Mouse (Mus musculus): Measurements from ENCODE around the gene Gstm7. TPM values are rescaled to one million over a fixed set of nuclear protein-coding genes. Genes with fewer than 3 reads are reported as not detected.
"Not testable (repeated sequence)": the region's sequence is repeated elsewhere in the genome, so short reads cannot be mapped to it uniquely, and the experiment has no call there.

Gstm7 gene
- total RNA-seq, 1 experiment, result 1.6 TPM

GRCm38 (mm10) chr3:107900955-107901673, 30.5 kb downstream of the Gstm7 start:
- H3K4me3 ChIP-seq (ENCODE audit: insufficient read depth in 1 of 2, low read depth in 1 of 2, low read length in 2 of 2, poor library complexity in 1 of 2, severe bottlenecking in 1 of 2), result no peak overlapping the region
- in situ Hi-C loops (cut with MboI; ENCODE audit: low sequenced_read_pairs in 2 of 2, unreplicated experiment in 2 of 2), result no loop called here
- no peak overlapping the region for H3K9ac ChIP-seq (ENCODE audit: insufficient read depth, low read depth, low read length, poor library complexity, severe bottlenecking)
- H3K4me1 ChIP-seq (ENCODE audit: control insufficient read depth in 2 of 2, insufficient read depth in 2 of 2, low read length in 2 of 2, poor library complexity in 1 of 2), result peaks cover 0 to 4% of the 10 kb centered on the region in 2 experiments; a peak in 2 of 4 replicates
- no peaks in the 10 kb centered on the region for H3K9me3 ChIP-seq (ENCODE audit: control insufficient read depth, insufficient read depth, low read depth, low read length)
- no peak for DNase-seq (ENCODE audit: low read depth, low spot score)
- H3K36me3 ChIP-seq (ENCODE audit: control insufficient read depth, insufficient read depth, low read length, poor library complexity, severe bottlenecking), result no peaks in the 10 kb centered on the region
- H3K27ac ChIP-seq (ENCODE audit: insufficient read depth, low read depth, low read length, poor library complexity, severe bottlenecking), result no peak overlapping the region
- TF ChIP-seq MAFK (IDR thresholded peaks at IDR 0.05; ENCODE audit: insufficient read depth, low read depth, low read length), result no peak
- no peak for TF ChIP-seq CHD2 (IDR thresholded peaks at IDR 0.05; ENCODE audit: low read depth, low read length)
- no peak for TF ChIP-seq ZNF384 (IDR thresholded peaks at IDR 0.05; ENCODE audit: low read depth, low read length)
- no peak for TF ChIP-seq HCFC1 (IDR thresholded peaks at IDR 0.05; ENCODE audit: borderline replicate concordance, insufficient read depth, low read length)
- no peak for TF ChIP-seq ZC3H11A (IDR thresholded peaks at IDR 0.05; ENCODE audit: borderline replicate concordance, low read depth, low read length)

GRCm38 (mm10) chr3:107898691-107899090, 32.9 kb downstream of the Gstm7 start:
- DNase-seq (ENCODE audit: low read depth, low spot score), result no peak
- in situ Hi-C loops (cut with MboI; ENCODE audit: low sequenced_read_pairs in 2 of 2, unreplicated experiment in 2 of 2), result no loop called here
- H3K27ac ChIP-seq (ENCODE audit: insufficient read depth, low read depth, low read length, poor library complexity, severe bottlenecking), result no peak overlapping the region
- no peaks in the 10 kb centered on the region; a peak in 1 of 4 replicates for H3K4me1 ChIP-seq (ENCODE audit: control insufficient read depth in 2 of 2, insufficient read depth in 2 of 2, low read length in 2 of 2, poor library complexity in 1 of 2)
- no peak overlapping the region for H3K4me3 ChIP-seq (ENCODE audit: insufficient read depth in 1 of 2, low read depth in 1 of 2, low read length in 2 of 2, poor library complexity in 1 of 2, severe bottlenecking in 1 of 2)
- H3K9ac ChIP-seq (ENCODE audit: insufficient read depth, low read depth, low read length, poor library complexity, severe bottlenecking), result no peak overlapping the region
- no peaks in the 10 kb centered on the region for H3K36me3 ChIP-seq (ENCODE audit: control insufficient read depth, insufficient read depth, low read length, poor library complexity, severe bottlenecking)
- no peak for TF ChIP-seq ZNF384 (IDR thresholded peaks at IDR 0.05; ENCODE audit: low read depth, low read length)
- no peak for TF ChIP-seq ZC3H11A (IDR thresholded peaks at IDR 0.05; ENCODE audit: borderline replicate concordance, low read depth, low read length)
- no peak for TF ChIP-seq HCFC1 (IDR thresholded peaks at IDR 0.05; ENCODE audit: borderline replicate concordance, insufficient read depth, low read length)
- no peaks in the 10 kb centered on the region for H3K9me3 ChIP-seq (ENCODE audit: control insufficient read depth, insufficient read depth, low read depth, low read length)

GRCm38 (mm10) chr3:107895720-107896569, 35.7 kb downstream of the Gstm7 start, which contains the start of gene Gstm5:
Gene Gstm5 (plus strand): TSS chr3:107895821.
- in situ Hi-C loops (cut with MboI; ENCODE audit: low sequenced_read_pairs in 2 of 2, unreplicated experiment in 2 of 2), result no loop called here

GRCm38 (mm10) chr3:107895194-107895719, 36.4 kb downstream of the Gstm7 start:
- no peak for DNase-seq (ENCODE audit: low read depth, low spot score)
- TF ChIP-seq ZNF384 (IDR thresholded peaks at IDR 0.05; ENCODE audit: low read depth, low read length) (no peak), ZC3H11A (IDR thresholded peaks at IDR 0.05; ENCODE audit: borderline replicate concordance, low read depth, low read length) (no peak), CHD2 (IDR thresholded peaks at IDR 0.05; ENCODE audit: low read depth, low read length) (no peak), MAFK (IDR thresholded peaks at IDR 0.05; ENCODE audit: insufficient read depth, low read depth, low read length) (no peak), HCFC1 (IDR thresholded peaks at IDR 0.05; ENCODE audit: borderline replicate concordance, insufficient read depth, low read length) (no peak)
- Histone ChIP-seq H3K4me1 (ENCODE audit: control insufficient read depth in 2 of 2, insufficient read depth in 2 of 2, low read length in 2 of 2, poor library complexity in 1 of 2) (no peaks in the 10 kb centered on the region; a peak in 1 of 4 replicates), H3K36me3 (ENCODE audit: control insufficient read depth, insufficient read depth, low read length, poor library complexity, severe bottlenecking) (no peaks in the 10 kb centered on the region), H3K4me3 (ENCODE audit: insufficient read depth in 1 of 2, low read depth in 1 of 2, low read length in 2 of 2, poor library complexity in 1 of 2, severe bottlenecking in 1 of 2) (peak overlapping the region in 1 of 2 experiments; percentile 38; a peak in 1 of 4 replicates), H3K27ac (ENCODE audit: insufficient read depth, low read depth, low read length, poor library complexity, severe bottlenecking) (no peak overlapping the region), H3K9me3 (ENCODE audit: control insufficient read depth, insufficient read depth, low read depth, low read length) (no peaks in the 10 kb centered on the region), H3K9ac (ENCODE audit: insufficient read depth, low read depth, low read length, poor library complexity, severe bottlenecking) (no peak overlapping the region)
- in situ Hi-C loops (cut with MboI; ENCODE audit: low sequenced_read_pairs in 2 of 2, unreplicated experiment in 2 of 2), result no loop called here

More at GRCm38 (mm10) chr3:107895720-107896569, 35.7 kb downstream of the Gstm7 start, which contains the start of gene Gstm5:
- Histone ChIP-seq H3K36me3 (ENCODE audit: control insufficient read depth, insufficient read depth, low read length, poor library complexity, severe bottlenecking) (no peaks in the 10 kb centered on the region), H3K9ac (ENCODE audit: insufficient read depth, low read depth, low read length, poor library complexity, severe bottlenecking) (peak within 1 kb of the TSS; percentile 32; the same call in 1 of the 2 replicates), H3K27ac (ENCODE audit: insufficient read depth, low read depth, low read length, poor library complexity, severe bottlenecking) (no peak within 1 kb of the TSS), H3K4me3 (ENCODE audit: insufficient read depth in 1 of 2, low read depth in 1 of 2, low read length in 2 of 2, poor library complexity in 1 of 2, severe bottlenecking in 1 of 2) (peak within 1 kb of the TSS; percentile 38 to 59), H3K9me3 (ENCODE audit: control insufficient read depth, insufficient read depth, low read depth, low read length) (no peaks in the 10 kb centered on the region), H3K4me1 (ENCODE audit: control insufficient read depth in 2 of 2, insufficient read depth in 2 of 2, low read length in 2 of 2, poor library complexity in 1 of 2) (no peaks in the 10 kb centered on the region; a peak in 1 of 4 replicates)
- no peak for DNase-seq (ENCODE audit: low read depth, low spot score)
- TF ChIP-seq ZNF384 (IDR thresholded peaks at IDR 0.05; ENCODE audit: low read depth, low read length), result no peak
- TF ChIP-seq HCFC1 (IDR thresholded peaks at IDR 0.05; ENCODE audit: borderline replicate concordance, insufficient read depth, low read length), result no peak
- no peak for TF ChIP-seq ZC3H11A (IDR thresholded peaks at IDR 0.05; ENCODE audit: borderline replicate concordance, low read depth, low read length)
- no peak for TF ChIP-seq MAFK (IDR thresholded peaks at IDR 0.05; ENCODE audit: insufficient read depth, low read depth, low read length)
- TF ChIP-seq CHD2 (IDR thresholded peaks at IDR 0.05; ENCODE audit: low read depth, low read length), result no peak

- DNase-seq (ENCODE audit: low read depth, low spot score); H3K27ac ChIP-seq (ENCODE audit: insufficient read depth, low read depth, low read length, poor library complexity, severe bottlenecking); H3K9me3 ChIP-seq (ENCODE audit: control insufficient read depth, insufficient read depth, low read depth, low read length); in situ Hi-C loops (cut with MboI; ENCODE audit: low sequenced_read_pairs in 2 of 2, unreplicated experiment in 2 of 2); H3K9ac ChIP-seq (ENCODE audit: insufficient read depth, low read depth, low read length, poor library complexity, severe bottlenecking); H3K4me3 ChIP-seq (ENCODE audit: insufficient read depth in 1 of 2, low read depth in 1 of 2, low read length in 2 of 2, poor library complexity in 1 of 2, severe bottlenecking in 1 of 2); H3K4me1 ChIP-seq (ENCODE audit: control insufficient read depth in 2 of 2, insufficient read depth in 2 of 2, low read length in 2 of 2, poor library complexity in 1 of 2); H3K36me3 ChIP-seq (ENCODE audit: control insufficient read depth, insufficient read depth, low read length, poor library complexity, severe bottlenecking): not testable (repeated sequence)
These were observed 42.4 kb downstream of the Gstm7 start for GRCm38 (mm10) chr3:107889236-107889635.
